Mouse (Mus musculus) heart, embryonic 13.5 days (tissue): ENCODE results near the gene Rab3b. TPM values are rescaled to one million over a fixed set of nuclear protein-coding genes. Genes with fewer than 3 reads are reported as not detected.
"Not testable (repeated sequence)": the region's sequence is repeated elsewhere in the genome, so short reads cannot be mapped to it uniquely, and the experiment has no call there.

Experiments used
- ATAC-seq: fragments of 200-750 bp; cut with Nextera tagmentation; 2 replicates; pipeline ENCODE4 v1.8.0; 2017; ENCODE audit warnings: moderate TSS enrichment; ENCODE audit not compliant: insufficient number of reproducible peaks, low FRiP score, low TSS enrichment; ENCODE audit errors: extremely low read depth
- H3K27ac ChIP-seq: fragments of 300-500 bp; sonication (generic); replicated peaks from 2 replicates; pipeline ENCODE4 v1.5.1; 2015; ENCODE audit warnings: moderate library complexity, mild to moderate bottlenecking, inconsistent platforms
- H3K27me3 ChIP-seq: fragments of 300-500 bp; sonication (generic); replicated peaks from 2 replicates; pipeline ENCODE4 v1.6.1; 2015; ENCODE audit warnings: mild to moderate bottlenecking, inconsistent platforms
- H3K36me3 ChIP-seq: fragments of 300-500 bp; sonication (generic); 2 replicates; pipeline ENCODE4 v1.6.1; 2015; ENCODE audit warnings: mild to moderate bottlenecking, inconsistent platforms
- H3K4me1 ChIP-seq: fragments of 300-500 bp; sonication (generic); 2 replicates; pipeline ENCODE4 v1.6.1; 2015; ENCODE audit warnings: inconsistent platforms
- H3K4me2 ChIP-seq: fragments of 300-500 bp; sonication (generic); 2 replicates; pipeline ENCODE4 v1.6.1; 2015; ENCODE audit warnings: inconsistent platforms, mild to moderate bottlenecking, moderate library complexity
- H3K4me3 ChIP-seq: fragments of 300-500 bp; sonication (generic); 2 replicates; pipeline ENCODE4 v1.5.1; 2015; ENCODE audit warnings: moderate library complexity, mild to moderate bottlenecking, inconsistent platforms
- H3K9ac ChIP-seq: fragments of 300-500 bp; sonication (generic); 2 replicates; pipeline ENCODE4 v1.6.1; 2015; ENCODE audit warnings: inconsistent platforms, mild to moderate bottlenecking, moderate library complexity
- H3K9me3 ChIP-seq: fragments of 300-500 bp; sonication (generic); 2 replicates; pipeline ENCODE4 v1.6.1; 2016; ENCODE audit warnings: inconsistent platforms
- WGBS: fragments of 180-500 bp; shearing (Covaris S2); methylation state at CpG from one replicate; pipeline ENCODE4 v1.1.7; 2015; ENCODE audit warnings: mixed read lengths; 5-methylcytosine and 5-hydroxymethylcytosine counted together
- polyA plus RNA-seq: library from polyadenylated mRNA; unstranded; fragments of >200 nt; fragmentation: Nextera tagmentation; extraction: Ambion mirVana; gene quantifications from 2 replicates; pipeline ENCODE4 v1.2.1, GENCODE M21; 2015

Gene Rab3b
- polyA plus RNA-seq, 1 experiment from 2014 or later, result 6.7 TPM

GRCm38 (mm10) chr4:108927945-108928344 is 49.1 kb downstream of the Rab3b start:
- H3K9ac ChIP-seq, H3K4me1 ChIP-seq, H3K9me3 ChIP-seq, H3K27me3 ChIP-seq, ATAC-seq, H3K4me2 ChIP-seq, H3K27ac ChIP-seq, H3K4me3 ChIP-seq, H3K36me3 ChIP-seq: not testable (repeated sequence)
- WGBS, result 78% methylated on average over 9 of the region's 9 CpGs

- Histone ChIP-seq H3K27ac (no peak overlapping the region), H3K9me3 (no peaks in the 10 kb centered on the region), H3K4me2 (no peak overlapping the region), H3K4me3 (no peak overlapping the region), H3K27me3 (no peaks in the 10 kb centered on the region), H3K4me1 (no peaks in the 10 kb centered on the region), H3K9ac (no peak overlapping the region), H3K36me3 (no peaks in the 10 kb centered on the region)
- no peak for ATAC-seq
- WGBS, result 61% methylated on average over 1 of the region's 1 CpGs
Observed at GRCm38 (mm10) chr4:108933163-108933562, 54.3 kb downstream of the Rab3b start.

- Histone ChIP-seq H3K27ac (no peak overlapping the region), H3K36me3 (no peaks in the 10 kb centered on the region), H3K9ac (no peak overlapping the region), H3K4me1 (no peaks in the 10 kb centered on the region), H3K4me3 (no peak overlapping the region), H3K9me3 (no peaks in the 10 kb centered on the region), H3K27me3 (no peaks in the 10 kb centered on the region), H3K4me2 (no peak overlapping the region)
- WGBS, result 81% methylated on average over 4 of the region's 4 CpGs
- ATAC-seq, result no peak
Observed at GRCm38 (mm10) chr4:108934856-108935255, 56.0 kb downstream of the Rab3b start.

- Histone ChIP-seq H3K4me3 (no peak overlapping the region), H3K27me3 (no peaks in the 10 kb centered on the region), H3K9ac (no peak overlapping the region), H3K4me2 (no peak overlapping the region), H3K4me1 (no peaks in the 10 kb centered on the region), H3K36me3 (no peaks in the 10 kb centered on the region), H3K27ac (no peak overlapping the region), H3K9me3 (no peaks in the 10 kb centered on the region)
- ATAC-seq, result no peak
- WGBS, result 59% methylated on average over 12 of the region's 12 CpGs
Observed at GRCm38 (mm10) chr4:108937848-108938771, 59.2 kb downstream of the Rab3b start.

GRCm38 (mm10) chr4:108940681-108941473 is 62.0 kb downstream of the Rab3b start:
- WGBS, result 73% methylated on average over 17 of the region's 17 CpGs
- no peak overlapping the region for H3K27ac ChIP-seq
- no peak overlapping the region for H3K4me3 ChIP-seq
- ATAC-seq, result no peak
- no peaks in the 10 kb centered on the region for H3K9me3 ChIP-seq
- H3K36me3 ChIP-seq, result no peaks in the 10 kb centered on the region
- H3K27me3 ChIP-seq, result no peaks in the 10 kb centered on the region
- no peaks in the 10 kb centered on the region for H3K4me1 ChIP-seq
- no peak overlapping the region for H3K4me2 ChIP-seq
- no peak overlapping the region for H3K9ac ChIP-seq

- no peaks in the 10 kb centered on the region for H3K4me1 ChIP-seq
- no peak overlapping the region for H3K4me3 ChIP-seq
- no peak overlapping the region for H3K4me2 ChIP-seq
- WGBS, result 76% methylated on average over 4 of the region's 4 CpGs
- H3K27ac ChIP-seq, result no peak overlapping the region
- H3K27me3 ChIP-seq, result no peaks in the 10 kb centered on the region
- ATAC-seq, result no peak
- no peak overlapping the region for H3K9ac ChIP-seq
- no peaks in the 10 kb centered on the region for H3K36me3 ChIP-seq
- no peaks in the 10 kb centered on the region for H3K9me3 ChIP-seq
Observed at GRCm38 (mm10) chr4:108942171-108942570, 63.3 kb downstream of the Rab3b start.

- ATAC-seq, result no peak
- H3K27ac ChIP-seq, result no peak overlapping the region
- H3K4me1 ChIP-seq, result no peaks in the 10 kb centered on the region
- no peak overlapping the region for H3K4me3 ChIP-seq
- 78% methylated on average over 11 of the region's 11 CpGs for WGBS
- H3K36me3 ChIP-seq, result no peaks in the 10 kb centered on the region
- H3K4me2 ChIP-seq, result no peak overlapping the region
- H3K9ac ChIP-seq, result no peak overlapping the region
- no peaks in the 10 kb centered on the region for H3K27me3 ChIP-seq
- no peaks in the 10 kb centered on the region for H3K9me3 ChIP-seq
Observed at GRCm38 (mm10) chr4:108942986-108943720, 64.3 kb downstream of the Rab3b start.

GRCm38 (mm10) chr4:108949168-108949567 is 70.3 kb downstream of the Rab3b start:
- H3K27ac ChIP-seq, result no peak overlapping the region
- WGBS, result 85% methylated on average over 7 of the region's 7 CpGs
- H3K4me3 ChIP-seq, result no peak overlapping the region
- no peaks in the 10 kb centered on the region for H3K36me3 ChIP-seq
- H3K27me3 ChIP-seq, result no peaks in the 10 kb centered on the region
- H3K4me1 ChIP-seq, result no peaks in the 10 kb centered on the region
- H3K9me3 ChIP-seq, result no peaks in the 10 kb centered on the region
- ATAC-seq, result no peak
- H3K9ac ChIP-seq, result no peak overlapping the region
- H3K4me2 ChIP-seq, result no peak overlapping the region

GRCm38 (mm10) chr4:108950201-108950600 is 71.3 kb downstream of the Rab3b start:
- no peak overlapping the region for H3K27ac ChIP-seq
- H3K9ac ChIP-seq, result no peak overlapping the region
- no peak overlapping the region for H3K4me2 ChIP-seq
- H3K27me3 ChIP-seq, result no peaks in the 10 kb centered on the region
- ATAC-seq, result no peak
- H3K4me1 ChIP-seq, result no peaks in the 10 kb centered on the region
- no peaks in the 10 kb centered on the region for H3K9me3 ChIP-seq
- no peaks in the 10 kb centered on the region for H3K36me3 ChIP-seq
- whole genome bisulfite sequencing, result 84% methylated on average over 1 of the region's 1 CpGs
- no peak overlapping the region for H3K4me3 ChIP-seq

GRCm38 (mm10) chr4:108951663-108952062 is 72.8 kb downstream of the Rab3b start:
- H3K4me3 ChIP-seq, result no peak overlapping the region
- WGBS, result 73% methylated on average over 4 of the region's 4 CpGs
- no peak overlapping the region for H3K4me2 ChIP-seq
- H3K9me3 ChIP-seq, result no peaks in the 10 kb centered on the region
- ATAC-seq, result no peak
- H3K9ac ChIP-seq, result no peak overlapping the region
- no peaks in the 10 kb centered on the region for H3K4me1 ChIP-seq
- H3K27me3 ChIP-seq, result no peaks in the 10 kb centered on the region
- no peak overlapping the region for H3K27ac ChIP-seq
- H3K36me3 ChIP-seq, result no peaks in the 10 kb centered on the region

- H3K9me3 ChIP-seq, result no peaks in the 10 kb centered on the region
- no peak overlapping the region for H3K4me3 ChIP-seq
- no peak overlapping the region for H3K27ac ChIP-seq
- H3K27me3 ChIP-seq, result no peaks in the 10 kb centered on the region
- no peak overlapping the region for H3K4me2 ChIP-seq
- H3K36me3 ChIP-seq, result no peaks in the 10 kb centered on the region
- 75% methylated on average over 3 of the region's 3 CpGs for WGBS
- no peaks in the 10 kb centered on the region for H3K4me1 ChIP-seq
- H3K9ac ChIP-seq, result no peak overlapping the region
- no peak for ATAC-seq
Observed at GRCm38 (mm10) chr4:108959696-108960095, 80.8 kb downstream of the Rab3b start.
